Mouse (Mus musculus) cerebellum, adult 2 months (tissue): Measurements from ENCODE around the gene H2-Q2.

Source experiments
- CTCF ChIP-seq: fragments of 200-500 bp; IDR thresholded peaks from 2 replicates; pipeline ENCODE4 v1.5.1; 2011; ENCODE audit warnings: low read depth, mild to moderate bottlenecking, control low read depth, low read length, moderate library complexity, borderline replicate concordance; ENCODE audit not compliant: insufficient read depth
- POLR2A ChIP-seq: fragments of 200-500 bp; IDR thresholded peaks from 2 replicates; pipeline ENCODE4 v1.6.1; 2011; ENCODE audit warnings: low read length, control low read depth, borderline replicate concordance; ENCODE audit not compliant: insufficient read depth

GRCm38 (mm10) chr17:35301645-35302258 is 40.3 kb upstream of the H2-Q2 start:
- TF ChIP-seq CTCF (peak; percentile 79), POLR2A (no peak)
